Mouse (Mus musculus): ENCODE data around the gene 5330417C22Rik. TPM values are rescaled to one million over a fixed set of nuclear protein-coding genes. Genes with fewer than 3 reads are reported as not detected.
A peak's percentile ranks its signal among the peaks of the same experiment; 100 is the strongest.

The 5330417C22Rik gene
- polyA plus RNA-seq, 1 experiment from 2014 or later, result 0.17 TPM

- in situ Hi-C loops (cut with MboI; ENCODE audit: low pct_unique_long_range_greater_than_20kb), result no loop called here
- H3K27me3 ChIP-seq, result no peaks in the 10 kb centered on the region
- no peak for DNase-seq (ENCODE audit: low read depth, low spot score)
- ATAC-seq, result no peak
- ChIA-PET CTCF (no interaction called here), POLR2A (interaction anchor here (1.1 kb wide), 1 partner anchor 31 kb away, joined by 5 read pairs; no protein-coding TSS in a partner anchor)
- peak; percentile 26 for TF ChIP-seq CTCF (IDR thresholded peaks at IDR 0.05)
These were observed 60.8 kb downstream of the 5330417C22Rik start for GRCm38 (mm10) chr3:108475496-108475895.

- CTCF ChIA-PET, result no interaction called here
- H3K27me3 ChIP-seq, result no peaks in the 10 kb centered on the region
- in situ Hi-C loops (cut with MboI; ENCODE audit: low pct_unique_long_range_greater_than_20kb), result no loop called here
- POLR2A ChIA-PET, result no interaction called here
- ATAC-seq (no peak), DNase-seq (ENCODE audit: low read depth, low spot score) (no peak)
- TF ChIP-seq CTCF (IDR thresholded peaks at IDR 0.05), result no peak
These were observed 61.4 kb downstream of the 5330417C22Rik start for GRCm38 (mm10) chr3:108474969-108475368.

- no peak for ATAC-seq
- in situ Hi-C loops (cut with MboI; ENCODE audit: low pct_unique_long_range_greater_than_20kb), result loop anchor here (5.0 kb wide), 2 partner anchors 85 to 175 kb away; no protein-coding TSS in a partner anchor
- no peaks in the 10 kb centered on the region for H3K27me3 ChIP-seq
- ChIA-PET CTCF (interaction anchor here (0.7 to 3.0 kb wide), 7 partner anchors 11 to 100 kb away, joined by 3 to 7 read pairs (median 4); partner anchors contain the start of genes 5330417C22Rik and Tmem167b), POLR2A (interaction anchor here (0.9 kb wide), 1 partner anchor 95 kb away, joined by 3 read pairs; the partner anchor contains the start of gene Tmem167b)
- DNase-seq (ENCODE audit: low read depth, low spot score), result no peak
- no peak for TF ChIP-seq CTCF (IDR thresholded peaks at IDR 0.05)
These were observed 68.6 kb downstream of the 5330417C22Rik start for GRCm38 (mm10) chr3:108467760-108468159.

GRCm38 (mm10) chr3:108466425-108466824, 69.9 kb downstream of the 5330417C22Rik start:
- in situ Hi-C loops (cut with MboI; ENCODE audit: low pct_unique_long_range_greater_than_20kb), result loop anchor here (5.0 kb wide), 2 partner anchors 86 to 176 kb away; no protein-coding TSS in a partner anchor
- ATAC-seq (no peak), DNase-seq (ENCODE audit: low read depth, low spot score) (no peak)
- ChIA-PET CTCF (interaction anchor here (1.1 to 1.2 kb wide), 4 partner anchors 25 to 96 kb away, joined by 3 to 7 read pairs (median 6); partner anchors contain the start of gene Tmem167b), POLR2A (no interaction called here)
- no peaks in the 10 kb centered on the region for H3K27me3 ChIP-seq
- peak; percentile 98 for TF ChIP-seq CTCF (IDR thresholded peaks at IDR 0.05)

GRCm38 (mm10) chr3:108458866-108459265, 77.5 kb downstream of the 5330417C22Rik start:
- peak; percentile 20 for ATAC-seq
- ChIA-PET POLR2A (interaction anchor here (1.6 kb wide), 1 partner anchor 13 kb away, joined by 5 read pairs; the partner anchor contains the start of gene Sars), CTCF (interaction anchor here (0.8 to 1.5 kb wide), 4 partner anchors 49 to 104 kb away, joined by 3 to 8 read pairs (median 4); partner anchors contain the start of gene Tmem167b)
- no peaks in the 10 kb centered on the region for H3K27me3 ChIP-seq
- no peak for DNase-seq (ENCODE audit: low read depth, low spot score)
- peak; percentile 60 for TF ChIP-seq CTCF (IDR thresholded peaks at IDR 0.05)
- in situ Hi-C loops (cut with MboI; ENCODE audit: low pct_unique_long_range_greater_than_20kb), result no loop called here

- ChIA-PET POLR2A (no interaction called here), CTCF (interaction anchor here (0.8 to 4.5 kb wide), 3 partner anchors 13 to 66 kb away, joined by 3 to 18 read pairs (median 8); partner anchors contain the start of gene Sars)
- no peak for TF ChIP-seq CTCF (IDR thresholded peaks at IDR 0.05)
- no peak for DNase-seq (ENCODE audit: low read depth, low spot score)
- no peaks in the 10 kb centered on the region for H3K27me3 ChIP-seq
- ATAC-seq, result no peak
- in situ Hi-C loops (cut with MboI; ENCODE audit: low pct_unique_long_range_greater_than_20kb), result no loop called here
These were observed 78.0 kb downstream of the 5330417C22Rik start for GRCm38 (mm10) chr3:108458380-108458779.

- ChIA-PET CTCF (interaction anchor here (4.5 kb wide), 1 partner anchor 9 kb away, joined by 18 read pairs; the partner anchor contains the start of gene Sars), POLR2A (no interaction called here)
- no peak for DNase-seq (ENCODE audit: low read depth, low spot score)
- no peak for ATAC-seq
- in situ Hi-C loops (cut with MboI; ENCODE audit: low pct_unique_long_range_greater_than_20kb), result no loop called here
- TF ChIP-seq CTCF (IDR thresholded peaks at IDR 0.05), result no peak
- H3K27me3 ChIP-seq, result no peaks in the 10 kb centered on the region
These were observed 82.2 kb downstream of the 5330417C22Rik start for GRCm38 (mm10) chr3:108454172-108454571.

- CTCF ChIA-PET, result no interaction called here
- ATAC-seq (no peak), DNase-seq (ENCODE audit: low read depth, low spot score) (no peak)
- no peak for TF ChIP-seq CTCF (IDR thresholded peaks at IDR 0.05)
- H3K27me3 ChIP-seq, result no peaks in the 10 kb centered on the region
- in situ Hi-C loops (cut with MboI; ENCODE audit: low pct_unique_long_range_greater_than_20kb), result no loop called here
- POLR2A ChIA-PET, result interaction anchor here (0.6 kb wide), 1 partner anchor 84 kb away, joined by 3 read pairs; no protein-coding TSS in a partner anchor
These were observed 84.4 kb downstream of the 5330417C22Rik start for GRCm38 (mm10) chr3:108451969-108452368.

- H3K27me3 ChIP-seq, result no peaks in the 10 kb centered on the region
- no peak for ATAC-seq
- no peak for DNase-seq (ENCODE audit: low read depth, low spot score)
- CTCF ChIA-PET, result interaction anchor here (1.1 to 3.2 kb wide), 7 partner anchors 11 to 281 kb away, joined by 3 to 18 read pairs (median 11); partner anchors contain the start of gene Tmem167b
- in situ Hi-C loops (cut with MboI; ENCODE audit: low pct_unique_long_range_greater_than_20kb), result no loop called here
- POLR2A ChIA-PET, result interaction anchor here (0.7 to 3.0 kb wide), 13 partner anchors 9 to 195 kb away, joined by 3 to 32 read pairs (median 5); partner anchors contain the start of gene Celsr2
- TF ChIP-seq CTCF (IDR thresholded peaks at IDR 0.05), result no peak
These were observed 91.0 kb downstream of the 5330417C22Rik start for GRCm38 (mm10) chr3:108445366-108445705.

GRCm38 (mm10) chr3:108444698-108445365, 91.5 kb downstream of the 5330417C22Rik start, which contains the start of gene Sars:
Sars (minus strand) TSS chr3:108445209.
- CTCF ChIA-PET, result interaction anchor here (0.9 to 3.2 kb wide), 13 partner anchors 11 to 280 kb away, joined by 3 to 18 read pairs (median 3); partner anchors contain the start of gene Tmem167b
- in situ Hi-C loops (cut with MboI; ENCODE audit: low pct_unique_long_range_greater_than_20kb), result no loop called here
- DNase-seq (ENCODE audit: low read depth, low spot score) (peak; percentile 83), ATAC-seq (peak; percentile 90)
- POLR2A ChIA-PET, result interaction anchor here (0.7 to 3.0 kb wide), 18 partner anchors 9 to 196 kb away, joined by 3 to 32 read pairs (median 5); partner anchors contain the start of gene Celsr2
- no peak for TF ChIP-seq CTCF (IDR thresholded peaks at IDR 0.05)
- no peaks in the 10 kb centered on the region for H3K27me3 ChIP-seq
